Mouse (Mus musculus) MEL (cell line): ENCODE data around the gene Fchsd2. TPM values are rescaled to one million over a fixed set of nuclear protein-coding genes. Genes with fewer than 3 reads are reported as not detected.
A peak's percentile ranks its signal among the peaks of the same experiment; 100 is the strongest.

Experiments
- DNase-seq: peaks from one replicate; pipeline ENCODE4 v3.0.0; 2011; ENCODE audit warnings: low read depth, low spot score
- H3K27ac ChIP-seq: 2 replicates; pipeline ENCODE4 v1.5.1; 2012; ENCODE audit warnings: low read depth, mild to moderate bottlenecking, control low read depth, low read length, moderate library complexity; ENCODE audit not compliant: control insufficient read depth
- H3K27me3 ChIP-seq, 2 experiments: fragments of 150-350 bp in 1 of 2; sonication (generic) in 1 of 2; 2 replicates each; pipeline ENCODE4 v1.6.1; 2012; ENCODE audit warnings: low read length in 2 of 2, mild to moderate bottlenecking in 2 of 2, improper control_type of control experiment in 1 of 2, moderate library complexity in 1 of 2; ENCODE audit not compliant: insufficient read depth in 2 of 2, control insufficient read depth in 1 of 2
- H3K36me3 ChIP-seq, 2 experiments: 2 replicates each; pipeline ENCODE4 v1.6.1; 2012 to 2014; ENCODE audit warnings: low read length in 2 of 2, improper control_type of control experiment in 1 of 2, inconsistent platforms in 1 of 2, mild to moderate bottlenecking in 1 of 2; ENCODE audit not compliant: insufficient read depth in 2 of 2, control insufficient read depth in 1 of 2
- H3K4me1 ChIP-seq, 2 experiments: fragments of 150-350 bp in 1 of 2; sonication (generic) in 1 of 2; 2 replicates each; pipeline ENCODE4 v1.6.1; 2012; ENCODE audit warnings: low read length in 2 of 2, improper control_type of control experiment in 1 of 2, mild to moderate bottlenecking in 1 of 2; ENCODE audit not compliant: insufficient read depth in 2 of 2, control insufficient read depth in 1 of 2
- H3K4me3 ChIP-seq, 2 experiments: fragments of 150-350 bp in 1 of 2; sonication (generic) in 1 of 2; 2 replicates each; pipeline ENCODE4 v1.5.1; 2012; ENCODE audit warnings: low read depth in 2 of 2, low read length in 2 of 2, mild to moderate bottlenecking in 2 of 2, moderate library complexity in 2 of 2, control low read depth in 1 of 2, improper control_type of control experiment in 1 of 2; ENCODE audit not compliant: control insufficient read depth in 1 of 2, insufficient read depth in 1 of 2
- H3K79me2 ChIP-seq: 2 replicates; pipeline ENCODE4 v1.6.1; 2012; ENCODE audit warnings: mild to moderate bottlenecking, low read length, moderate library complexity; ENCODE audit not compliant: control insufficient read depth, poor library complexity, insufficient read depth
- H3K9ac ChIP-seq: 2 replicates; pipeline ENCODE4 v1.6.1; 2012; ENCODE audit warnings: low read depth, mild to moderate bottlenecking, control low read depth, low read length, moderate library complexity; ENCODE audit not compliant: control insufficient read depth, poor library complexity, severe bottlenecking
- H3K9me3 ChIP-seq: fragments of 150-350 bp; sonication (generic); replicated peaks from 2 replicates; pipeline ENCODE4 v1.6.1; 2012; ENCODE audit warnings: mild to moderate bottlenecking, low read length, improper control_type of control experiment, moderate library complexity; ENCODE audit not compliant: insufficient read depth
- BHLHE40 ChIP-seq: IDR thresholded peaks from 2 replicates; pipeline ENCODE4 v1.6.1; 2012; ENCODE audit warnings: low read depth, mild to moderate bottlenecking, inconsistent platforms, low read length, improper control_type of control experiment, borderline replicate concordance
- CHD1 ChIP-seq: IDR thresholded peaks from 2 replicates; pipeline ENCODE4 v1.6.1; 2012; ENCODE audit warnings: low read depth, mild to moderate bottlenecking, inconsistent platforms, low read length, improper control_type of control experiment
- CHD2 ChIP-seq: IDR thresholded peaks from 2 replicates; pipeline ENCODE4 v1.6.1; 2011; ENCODE audit warnings: low read length, improper control_type of control experiment
- CTCF ChIP-seq, 3 experiments: IDR thresholded peaks in 2 of 3; conservative IDR thresholded peaks in 1 of 3; 2 replicates each; pipeline ENCODE4 v1.5.1; 2011 to 2012; ENCODE audit warnings: low read length in 3 of 3, low read depth in 2 of 3, mild to moderate bottlenecking in 2 of 3, improper control_type of control experiment in 1 of 3, inconsistent platforms in 1 of 3, mixed read lengths in 1 of 3, moderate library complexity in 1 of 3; ENCODE audit not compliant: control insufficient read depth in 1 of 3, insufficient read depth in 1 of 3, poor library complexity in 1 of 3, severe bottlenecking in 1 of 3
- E2F4 ChIP-seq: IDR thresholded peaks from 2 replicates; pipeline ENCODE4 v1.6.1; 2011; ENCODE audit warnings: low read depth, low read length, improper control_type of control experiment, borderline replicate concordance
- EP300 ChIP-seq, 2 experiments: IDR thresholded peaks; 2 replicates each; pipeline ENCODE4 v1.6.1; 2011; ENCODE audit warnings: improper control_type of control experiment in 2 of 2, low read length in 2 of 2, low read depth in 1 of 2, mild to moderate bottlenecking in 1 of 2
- ETS1 ChIP-seq: IDR thresholded peaks from 2 replicates; pipeline ENCODE4 v1.6.1; 2012; ENCODE audit warnings: low read depth, mild to moderate bottlenecking, inconsistent platforms, low read length, improper control_type of control experiment, moderate library complexity
- GATA1 ChIP-seq: IDR thresholded peaks from 2 replicates; pipeline ENCODE4 v1.6.1; 2011; ENCODE audit warnings: low read depth, low read length, improper control_type of control experiment
- HCFC1 ChIP-seq: IDR thresholded peaks from 2 replicates; pipeline ENCODE4 v1.6.1; 2012; ENCODE audit warnings: low read depth, mild to moderate bottlenecking, inconsistent platforms, low read length, improper control_type of control experiment, moderate library complexity
- JUND ChIP-seq: IDR thresholded peaks from 2 replicates; pipeline ENCODE4 v1.6.1; 2011; ENCODE audit warnings: low read depth, mild to moderate bottlenecking, improper control_type of control experiment, low read length
- MAX ChIP-seq: IDR thresholded peaks from 2 replicates; pipeline ENCODE4 v1.6.1; 2011; ENCODE audit warnings: low read length, improper control_type of control experiment
- MAZ ChIP-seq: IDR thresholded peaks from 2 replicates; pipeline ENCODE4 v1.6.1; 2012; ENCODE audit warnings: low read depth, mild to moderate bottlenecking, inconsistent platforms, low read length, improper control_type of control experiment
- MXI1 ChIP-seq: IDR thresholded peaks from 2 replicates; pipeline ENCODE4 v1.6.1; 2011; ENCODE audit warnings: mild to moderate bottlenecking, low read depth, low read length, improper control_type of control experiment
- MYC ChIP-seq: IDR thresholded peaks from 2 replicates; pipeline ENCODE4 v1.6.1; 2011; ENCODE audit warnings: low read depth, mild to moderate bottlenecking, low read length, improper control_type of control experiment, moderate library complexity
- NELFE ChIP-seq: IDR thresholded peaks from 2 replicates; pipeline ENCODE4 v1.6.1; 2011; ENCODE audit warnings: low read depth, low read length, improper control_type of control experiment
- NRF1 ChIP-seq: IDR thresholded peaks from 2 replicates; pipeline ENCODE4 v1.6.1; 2014; ENCODE audit warnings: low read depth, mild to moderate bottlenecking, inconsistent platforms, low read length, improper control_type of control experiment, moderate library complexity; ENCODE audit not compliant: poor library complexity, insufficient read depth, severe bottlenecking
- POLR2A ChIP-seq, 2 experiments: IDR thresholded peaks; 2 replicates each; pipeline ENCODE4 v1.6.1; 2011 to 2012; ENCODE audit warnings: low read length in 2 of 2, mild to moderate bottlenecking in 2 of 2, control low read depth in 1 of 2, improper control_type of control experiment in 1 of 2, low read depth in 1 of 2, moderate library complexity in 1 of 2; ENCODE audit not compliant: control insufficient read depth in 1 of 2, insufficient read depth in 1 of 2, poor library complexity in 1 of 2
- POLR2AphosphoS2 ChIP-seq: IDR thresholded peaks from 2 replicates; pipeline ENCODE4 v1.6.1; 2011; ENCODE audit warnings: low read length, improper control_type of control experiment
- POLR2AphosphoS5 ChIP-seq: IDR thresholded peaks from 2 replicates; pipeline ENCODE4 v1.6.1; 2012; ENCODE audit warnings: low read depth, borderline replicate concordance, mild to moderate bottlenecking, inconsistent platforms, low read length, moderate library complexity, mixed read lengths
- SMC3 ChIP-seq: IDR thresholded peaks from 2 replicates; pipeline ENCODE4 v1.6.1; 2011; ENCODE audit warnings: low read depth, low read length, improper control_type of control experiment
- TAL1 ChIP-seq: IDR thresholded peaks from 2 replicates; pipeline ENCODE4 v1.6.1; 2012; ENCODE audit warnings: mild to moderate bottlenecking, inconsistent platforms, low read length, moderate library complexity, mixed read lengths
- TCF12 ChIP-seq: IDR thresholded peaks from 2 replicates; pipeline ENCODE4 v1.6.1; 2014; ENCODE audit warnings: low read depth, mild to moderate bottlenecking, inconsistent platforms, low read length, improper control_type of control experiment, moderate library complexity
- UBTF ChIP-seq: IDR thresholded peaks from 2 replicates; pipeline ENCODE4 v1.6.1; 2012; ENCODE audit warnings: low read depth, mild to moderate bottlenecking, inconsistent platforms, low read length, improper control_type of control experiment, moderate library complexity, borderline replicate concordance; ENCODE audit not compliant: insufficient read depth
- USF1 ChIP-seq: IDR thresholded peaks from 2 replicates; pipeline ENCODE4 v1.6.1; 2014; ENCODE audit warnings: low read depth, mild to moderate bottlenecking, inconsistent platforms, low read length, improper control_type of control experiment, moderate library complexity
- USF2 ChIP-seq, 2 experiments: IDR thresholded peaks; 2 replicates each; pipeline ENCODE4 v1.6.1; 2011 to 2012; ENCODE audit warnings: improper control_type of control experiment in 2 of 2, low read length in 2 of 2, borderline replicate concordance in 1 of 2, inconsistent platforms in 1 of 2, low read depth in 1 of 2, mild to moderate bottlenecking in 1 of 2; ENCODE audit not compliant: insufficient read depth in 1 of 2
- ZC3H11A ChIP-seq: IDR thresholded peaks from 2 replicates; pipeline ENCODE4 v1.6.1; 2012; ENCODE audit warnings: low read depth, mild to moderate bottlenecking, inconsistent platforms, low read length, improper control_type of control experiment
- ZMIZ1 ChIP-seq: IDR thresholded peaks from 2 replicates; pipeline ENCODE4 v1.6.1; 2012; ENCODE audit warnings: low read depth, mild to moderate bottlenecking, inconsistent platforms, low read length, improper control_type of control experiment, moderate library complexity
- ZNF384 ChIP-seq: IDR thresholded peaks from 2 replicates; pipeline ENCODE4 v1.6.1; 2012; ENCODE audit warnings: low read depth, mild to moderate bottlenecking, inconsistent platforms, low read length, improper control_type of control experiment
- polyA plus RNA-seq, 2 experiments: library from polyadenylated mRNA; stranded (reverse) in 1 of 2; unstranded in 1 of 2; fragments of >175 nt in 1 of 2; fragments of >200 nt in 1 of 2; gene quantifications; 2 replicates each; pipeline versions ENCODE4 v1.2.1 to v1.2.4; 2012; ENCODE audit warnings: low replicate concordance in 2 of 2, low read depth in 1 of 2; ENCODE audit not compliant: insufficient read length in 2 of 2, insufficient read depth in 1 of 2, missing spikeins in 1 of 2
- total RNA-seq: library from RNA; depleted of rRNA; stranded (reverse); fragments of 300-350 nt; gene quantifications from 2 replicates; pipeline ENCODE4 v1.2.3, GENCODE M21; 2012

Fchsd2 gene
- total and polyA plus RNA-seq, 3 experiments = 3.9 to 6.3 TPM; not detected in 1

GRCm38 (mm10) chr7:101108653-101109005 lies 16.0 kb downstream of the Fchsd2 start:
- Histone ChIP-seq H3K4me3 (peak overlapping the region; percentile 75 to 96), H3K27ac (peak overlapping the region; percentile 67), H3K9me3 (no peaks in the 10 kb centered on the region), H3K27me3 (peaks cover 0 to under 1% of the 10 kb centered on the region in 2 experiments; a peak in 1 of 4 replicates), H3K79me2 (peaks cover 6% of the 10 kb centered on the region), H3K36me3 (peaks cover 0 to 14% of the 10 kb centered on the region in 2 experiments; a peak in 3 of 4 replicates), H3K9ac (peak overlapping the region; percentile 80), H3K4me1 (peaks cover 0 to 15% of the 10 kb centered on the region in 2 experiments)
- TF ChIP-seq ZMIZ1 = no peak; the same call in 1 of the 2 replicates
- no peak for TF ChIP-seq NRF1
- TF ChIP-seq ETS1 = peak; percentile 19; the same call in 1 of the 2 replicates
- TF ChIP-seq USF1 = no peak
- 0 out of 2 replicates have a peak, but pooled peaks have one; percentile 44 for TF ChIP-seq UBTF
- no peak for TF ChIP-seq POLR2AphosphoS2
- peak; percentile 58 for TF ChIP-seq NELFE
- TF ChIP-seq ZNF384 = no peak
- no peak for TF ChIP-seq TAL1
- no peak; the same call in 1 of the 2 replicates for TF ChIP-seq MAZ
- DNase-seq = peak; percentile 78

- Histone ChIP-seq H3K4me1 (peaks cover 2 to 15% of the 10 kb centered on the region in 2 experiments), H3K27ac (peak overlapping the region; percentile 67), H3K36me3 (peaks cover 0 to 19% of the 10 kb centered on the region in 2 experiments; a peak in 3 of 4 replicates), H3K4me3 (peak overlapping the region; percentile 75 to 96), H3K79me2 (peaks cover 6% of the 10 kb centered on the region), H3K9me3 (no peaks in the 10 kb centered on the region), H3K27me3 (no peaks in the 10 kb centered on the region), H3K9ac (peak overlapping the region; percentile 80)
- peak; percentile 55 for DNase-seq
- TF ChIP-seq MYC = no peak
- no peak for TF ChIP-seq MAX
- TF ChIP-seq POLR2AphosphoS5 = no peak
- no peak for TF ChIP-seq POLR2AphosphoS2
- TF ChIP-seq ZMIZ1 = no peak
- no peak for TF ChIP-seq JUND
- TF ChIP-seq SMC3 = no peak
- no peak for TF ChIP-seq NELFE
- TF ChIP-seq MAZ = no peak
- TF ChIP-seq ETS1 = no peak
- TF ChIP-seq CTCF (IDR thresholded peaks at IDR 0.05 in 2 of 3, conservative IDR thresholded peaks at IDR 0.05 in 1 of 3; ENCODE audit: control insufficient read depth in 1 of 3, insufficient read depth in 1 of 3, low read depth in 2 of 3, low read length in 3 of 3, poor library complexity in 1 of 3, severe bottlenecking in 1 of 3) = no peak
- TF ChIP-seq USF2 (IDR thresholded peaks at IDR 0.05; ENCODE audit: borderline replicate concordance in 1 of 2, insufficient read depth in 1 of 2, low read depth in 1 of 2, low read length in 2 of 2) = no peak
- peak; percentile 55 for TF ChIP-seq MXI1
- no peak for TF ChIP-seq CHD2
- peak; percentile 82 for TF ChIP-seq ZNF384
- no peak for TF ChIP-seq EP300 (IDR thresholded peaks at IDR 0.05; ENCODE audit: low read depth in 1 of 2, low read length in 2 of 2)
- no peak for TF ChIP-seq GATA1
- no peak for TF ChIP-seq TAL1
- no peak for TF ChIP-seq BHLHE40
- TF ChIP-seq HCFC1 = no peak
- TF ChIP-seq ZC3H11A = no peak
- no peak for TF ChIP-seq CHD1
- TF ChIP-seq TCF12 = no peak
- 0 out of 4 replicates have a peak, but pooled peaks of 1 of the 2 experiments have one; percentile 22 for TF ChIP-seq POLR2A (IDR thresholded peaks at IDR 0.05; ENCODE audit: control insufficient read depth in 1 of 2, insufficient read depth in 1 of 2, low read depth in 1 of 2, low read length in 2 of 2, poor library complexity in 1 of 2)
- no peak for TF ChIP-seq NRF1
- no peak for TF ChIP-seq E2F4
Measured at GRCm38 (mm10) chr7:101109006-101109855, 16.6 kb downstream of the Fchsd2 start.
